Mouse (Mus musculus): Measurements from ENCODE around the gene Zfp536.

GRCm38 (mm10) chr7:37553646-37554045 is 219.8 kb downstream of the Zfp536 start:
- TF ChIP-seq CEBPB (IDR thresholded peaks at IDR 0.05; ENCODE audit: insufficient read depth, poor library complexity, severe bottlenecking) (no peak), POLR2A (IDR thresholded peaks at IDR 0.05; ENCODE audit: insufficient read length, low read depth) (no peak), MYOG (IDR thresholded peaks at IDR 0.05; ENCODE audit: control insufficient read depth in 1 of 3, insufficient read depth in 1 of 3, insufficient read length in 2 of 3, low read depth in 2 of 3) (no peak), MYOD1 (IDR thresholded peaks at IDR 0.05; ENCODE audit: control insufficient read depth in 1 of 3, insufficient read length in 2 of 3, low read depth in 2 of 3) (no peak), TCF3 (IDR thresholded peaks at IDR 0.05; ENCODE audit: insufficient read length, low read depth) (no peak), REST (IDR thresholded peaks at IDR 0.05; ENCODE audit: insufficient read depth, insufficient read length) (no peak), MAX (IDR thresholded peaks at IDR 0.05; ENCODE audit: low read depth) (no peak), POLR2AphosphoS2 (IDR thresholded peaks at IDR 0.05; ENCODE audit: insufficient read length, low read depth) (no peak)
